Mouse (Mus musculus): ENCODE data around the gene Spata31d1a.

- TF ChIP-seq CTCF (IDR thresholded peaks at IDR 0.05) (no peak), EP300 (IDR thresholded peaks at IDR 0.05) (no peak)
Observed at GRCm38 (mm10) chr13:59652651-59653050, 57.5 kb downstream of the Spata31d1a start.
